Mouse (Mus musculus): ENCODE measurements around the gene Ptk7.

- no peak for TF ChIP-seq GATA1 (IDR thresholded peaks at IDR 0.05; ENCODE audit: borderline replicate concordance, low read length)
- TF ChIP-seq CTCF (IDR thresholded peaks at IDR 0.05; ENCODE audit: low read depth, low read length), result no peak
- TF ChIP-seq POLR2AphosphoS5 (IDR thresholded peaks at IDR 0.05; ENCODE audit: insufficient replicate concordance, low read depth, low read length), result no peak
- no peak for TF ChIP-seq TAL1 (conservative IDR thresholded peaks at IDR 0.05; ENCODE audit: low read depth, low read length)
These were observed 39.5 kb downstream of the Ptk7 start for GRCm38 (mm10) chr17:46589635-46590314.
